Comparison of ENCODE assay signal across 8 mouse cellular contexts in the genomic region with DNA sequence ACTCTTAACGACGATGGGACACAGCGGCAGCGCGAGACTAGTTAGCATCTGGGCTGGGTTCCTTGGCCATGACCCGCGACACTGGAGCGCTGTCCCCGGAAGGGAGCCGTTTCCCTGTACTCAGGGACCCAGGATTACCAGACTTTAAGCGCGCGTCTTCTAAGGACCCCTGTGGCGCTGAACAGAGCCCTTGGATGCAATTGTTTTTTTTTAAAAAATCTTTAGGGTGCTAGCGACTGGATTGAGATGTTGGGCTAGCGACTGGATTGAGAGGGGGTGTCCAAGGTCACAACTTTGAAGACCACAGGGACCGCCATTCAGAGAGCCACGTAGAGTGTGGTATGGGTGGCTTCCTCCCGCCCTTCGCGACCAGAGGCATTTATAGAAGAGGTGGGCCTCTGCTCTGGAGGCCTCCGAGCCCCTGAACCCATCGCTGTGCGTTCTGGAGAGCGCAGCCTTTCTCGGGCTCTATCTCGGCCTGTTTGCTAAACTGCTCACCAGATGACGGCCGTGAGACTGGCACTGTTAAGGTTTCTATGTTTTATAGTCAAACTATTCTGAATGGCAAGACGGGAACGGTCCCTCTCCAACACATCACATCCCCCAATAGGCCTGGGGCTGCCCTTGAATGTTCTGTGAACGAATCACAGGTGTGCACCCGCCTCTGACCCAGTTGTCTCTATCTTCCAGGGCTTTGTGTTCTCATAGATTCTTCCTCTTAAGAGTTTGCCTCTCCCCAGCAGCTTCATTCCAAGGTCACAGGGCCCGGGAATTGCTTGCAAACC. TPM values are rescaled to one million over a fixed set of nuclear protein-coding genes. Genes with fewer than 3 reads are reported as not detected.
DNase-seq lines count a peak whose midpoint lies in the region; ATAC-seq and TF ChIP-seq lines count a peak whose summit lies in the region.

No protein-coding gene starts in this region.

- H3K4me2 ChIP-seq in forebrain, postnatal 0 days (ENCODE audit: low read depth), result peak overlapping the region; percentile 99
- peak overlapping the region; percentile 88 for H3K4me2 ChIP-seq in liver, embryonic 13.5 days

- DNase-seq in left cerebral cortex, adult 2 months (ENCODE audit: extremely low spot score in 1 of 2, low spot score in 2 of 2), result no peak
- DNase-seq in left cerebral cortex, postnatal 14 days (ENCODE audit: low spot score in 2 of 2), result no peak
- DNase-seq in forebrain, postnatal 0 days, result no peak
- DNase-seq in liver, embryonic 13.5 days, result peak; percentile 6
- DNase-seq in Muller cell, postnatal 12 days (ENCODE audit: inconsistent ontology term), result no peak
- no peak for DNase-seq in urinary bladder, postnatal 25 days (ENCODE audit: low spot score)

- peak overlapping the region; percentile 80 for H3K9ac ChIP-seq in forebrain, postnatal 0 days
- peak overlapping the region; percentile 79; the same call in 1 of the 2 replicates for H3K9ac ChIP-seq in liver, embryonic 13.5 days

- H3K27ac ChIP-seq in left cerebral cortex, adult 2 months, result no peak overlapping the region; the same call in 1 of the 2 replicates
- peak overlapping the region; percentile 89; the same call in 1 of the 2 replicates for H3K27ac ChIP-seq in forebrain, postnatal 0 days (ENCODE audit: low read depth, low read length)
- H3K27ac ChIP-seq in liver, embryonic 13.5 days, result peak overlapping the region; percentile 84; the same call in 1 of the 2 replicates

- no peaks in the 10 kb centered on the region; the same call in 1 of the 2 replicates for H3K27me3 ChIP-seq in forebrain, postnatal 0 days (ENCODE audit: insufficient read depth, low read length)
- peaks cover 69% of the 10 kb centered on the region for H3K27me3 ChIP-seq in liver, embryonic 13.5 days

- H3K4me3 ChIP-seq in left cerebral cortex, adult 2 months, result peak overlapping the region; percentile 90
- H3K4me3 ChIP-seq in forebrain, postnatal 0 days (ENCODE audit: low read depth, low read length), result peak overlapping the region; percentile 79
- peak overlapping the region; percentile 76 for H3K4me3 ChIP-seq in liver, embryonic 13.5 days (replicated peaks)

- no peaks in the 10 kb centered on the region for H3K9me3 ChIP-seq in forebrain, postnatal 0 days (ENCODE audit: low read length)
- no peaks in the 10 kb centered on the region for H3K9me3 ChIP-seq in liver, embryonic 13.5 days (replicated peaks)

- peak; percentile 5; the same call in 1 of the 2 replicates for ATAC-seq in common myeloid progenitor, adult 5-6 weeks (replicated peaks; ENCODE audit: low read depth, poor library complexity, severe bottlenecking)
- no peak for ATAC-seq in forebrain, postnatal 0 days
- ATAC-seq in liver, embryonic 13.5 days (ENCODE audit: low read depth), result no peak
- no peak for ATAC-seq in activated CD4-positive, CD25-positive, alpha-beta regulatory T cell, adult 4 months

- 21% methylated on average over 34 of the region's 34 CpGs for WGBS in forebrain, postnatal 0 days
- 8% methylated on average over 34 of the region's 34 CpGs for WGBS in liver, embryonic 13.5 days (ENCODE audit: insufficient replicate concordance)

- peaks cover 4% of the 10 kb centered on the region; the same call in 1 of the 2 replicates for H3K4me1 ChIP-seq in forebrain, postnatal 0 days (ENCODE audit: insufficient read depth)
- peaks cover 36% of the 10 kb centered on the region for H3K4me1 ChIP-seq in liver, embryonic 13.5 days (replicated peaks)

- no peak for TF ChIP-seq CTCF in left cerebral cortex, adult 2 months (IDR thresholded peaks at IDR 0.05)
- no peak for TF ChIP-seq CTCF in forebrain, postnatal 0 days (IDR thresholded peaks at IDR 0.05; ENCODE audit: low read depth)

- intact Hi-C loops in left cerebral cortex, adult 2 months (cut with DNase I), result loop anchor here (5.0 kb wide), 1 partner anchor 313 kb away; a partner anchor contains a TSS
- intact Hi-C loops in left cerebral cortex, postnatal 14 days (cut with DNase I), result loop anchor here (5.0 kb wide), 2 partner anchors 93 to 512 kb away; a partner anchor contains a TSS

- no peaks in the 10 kb centered on the region for H3K36me3 ChIP-seq in forebrain, postnatal 0 days (ENCODE audit: insufficient read depth)
- no peaks in the 10 kb centered on the region for H3K36me3 ChIP-seq in liver, embryonic 13.5 days

RNA-seq across cellular contexts. Expression of a gene that starts 0.7 kb away (rescaled TPM):
- total RNA-seq in left cerebral cortex, adult 2 months (2021), result 10 to 100 TPM; 30.1 to 30.6 TPM
- 10 to 100 TPM; 26.0 to 26.2 TPM for total RNA-seq in left cerebral cortex, postnatal 14 days (2021)
- 28.7 and 43.4 TPM in 2 replicates for total RNA-seq in common myeloid progenitor, adult 5-6 weeks (2017)
- 63.3 and 80.3 TPM in 2 replicates for total RNA-seq in forebrain, postnatal 0 days (2014; rRNA removed)
- 32.4 and 35.2 TPM in 2 replicates for polyA plus RNA-seq in forebrain, postnatal 0 days (2015; fragmentation: Nextera tagmentation; extraction: Ambion mirVana)
- 11.4 and 13.9 TPM in 2 replicates for polyA plus RNA-seq in liver, embryonic 13.5 days (2015; fragmentation: Nextera tagmentation; extraction: Ambion mirVana)
- 1 to 10 TPM; 1.6 to 4.4 TPM for polyA plus RNA-seq in activated CD4-positive, CD25-positive, alpha-beta regulatory T cell, adult 4 months (2017; shearing (Covaris generic))

RNA-seq across cellular contexts. Expression of a gene that starts 1.7 kb away (rescaled TPM):
- 10 to 100 TPM; 47.3 to 47.4 TPM for total RNA-seq in left cerebral cortex, adult 2 months (2021)
- 10 to 100 TPM; 27.3 to 32.7 TPM for total RNA-seq in left cerebral cortex, postnatal 14 days (2021)
- total RNA-seq in common myeloid progenitor, adult 5-6 weeks (2017), result not detected in 2 replicates
- 36.9 and 47.6 TPM in 2 replicates for total RNA-seq in forebrain, postnatal 0 days (2014; rRNA removed)
- polyA plus RNA-seq in forebrain, postnatal 0 days (2015; fragmentation: Nextera tagmentation; extraction: Ambion mirVana), result 13.4 and 17.1 TPM in 2 replicates
- polyA plus RNA-seq in liver, embryonic 13.5 days (2015; fragmentation: Nextera tagmentation; extraction: Ambion mirVana), result 8.9 and 10.8 TPM in 2 replicates
- polyA plus RNA-seq in activated CD4-positive, CD25-positive, alpha-beta regulatory T cell, adult 4 months (2017; shearing (Covaris generic)), result not detected

Comparison
In these comparisons a context has a peak if more than half of its experiments do, and no peak if none do; other contexts are left out.
1. RNA of a gene that starts 1.7 kb away (total RNA-seq): 36.9 to 47.6 TPM in forebrain, postnatal 0 days, 47.3 to 47.4 TPM in left cerebral cortex, adult 2 months and 27.3 to 32.7 TPM in left cerebral cortex, postnatal 14 days; not detected in common myeloid progenitor, adult 5-6 weeks; every median in the first group is over 10 times any median in the second.
2. Peak in every context shown above with its lines, with median percentiles within 50 percentile points of each other: H3K4me3 ChIP-seq.